Mouse (Mus musculus) MEL (cell line): ENCODE results near the gene Uqcrh.

Experiments used
- EP300 ChIP-seq, 2 experiments: IDR thresholded peaks; 2 replicates each; pipeline ENCODE4 v1.6.1; 2011; ENCODE audit warnings: improper control_type of control experiment in 2 of 2, low read length in 2 of 2, low read depth in 1 of 2, mild to moderate bottlenecking in 1 of 2
- GABPA ChIP-seq: IDR thresholded peaks from 2 replicates; pipeline ENCODE4 v1.6.1; 2012; ENCODE audit warnings: low read depth, mild to moderate bottlenecking, inconsistent platforms, low read length, improper control_type of control experiment, moderate library complexity
- POLR2A ChIP-seq, 2 experiments: IDR thresholded peaks; 2 replicates each; pipeline ENCODE4 v1.6.1; 2011 to 2012; ENCODE audit warnings: low read length in 2 of 2, mild to moderate bottlenecking in 2 of 2, control low read depth in 1 of 2, improper control_type of control experiment in 1 of 2, low read depth in 1 of 2, moderate library complexity in 1 of 2; ENCODE audit not compliant: control insufficient read depth in 1 of 2, insufficient read depth in 1 of 2, poor library complexity in 1 of 2
- RCOR1 ChIP-seq: IDR thresholded peaks from 2 replicates; pipeline ENCODE4 v1.6.1; 2012; ENCODE audit warnings: low read depth, mild to moderate bottlenecking, inconsistent platforms, low read length, improper control_type of control experiment

GRCm38 (mm10) chr4:116077240-116078095 is 2.6 kb upstream of the Uqcrh start:
- TF ChIP-seq RCOR1 (no peak), GABPA (no peak), POLR2A (IDR thresholded peaks at IDR 0.05; ENCODE audit: control insufficient read depth in 1 of 2, insufficient read depth in 1 of 2, low read depth in 1 of 2, low read length in 2 of 2, poor library complexity in 1 of 2) (no peak), EP300 (IDR thresholded peaks at IDR 0.05; ENCODE audit: low read depth in 1 of 2, low read length in 2 of 2) (no peak)
